Mouse (Mus musculus) G1E-ER4 (cell line): ENCODE results near the gene C2cd4d. TPM values are rescaled to one million over a fixed set of nuclear protein-coding genes. Genes with fewer than 3 reads are reported as not detected.

ENCODE experiments used
- GATA1 ChIP-seq: IDR thresholded peaks from one replicate; pipeline ENCODE4 v1.8.0; 2012; ENCODE audit warnings: low read length, inconsistent platforms
- polyA plus RNA-seq: library from polyadenylated mRNA; stranded (reverse); fragments of >175 nt; gene quantifications from 2 replicates; pipeline ENCODE4 v1.2.3, GENCODE M21; 2012

C2cd4d gene
- not detected in 2 replicates for polyA plus RNA-seq

GRCm38 (mm10) chr3:94362138-94362537 is at the start of gene C2cd4d:
TSS of gene C2cd4d (plus strand) at chr3:94362438.
- TF ChIP-seq GATA1, result no peak

DNA sequence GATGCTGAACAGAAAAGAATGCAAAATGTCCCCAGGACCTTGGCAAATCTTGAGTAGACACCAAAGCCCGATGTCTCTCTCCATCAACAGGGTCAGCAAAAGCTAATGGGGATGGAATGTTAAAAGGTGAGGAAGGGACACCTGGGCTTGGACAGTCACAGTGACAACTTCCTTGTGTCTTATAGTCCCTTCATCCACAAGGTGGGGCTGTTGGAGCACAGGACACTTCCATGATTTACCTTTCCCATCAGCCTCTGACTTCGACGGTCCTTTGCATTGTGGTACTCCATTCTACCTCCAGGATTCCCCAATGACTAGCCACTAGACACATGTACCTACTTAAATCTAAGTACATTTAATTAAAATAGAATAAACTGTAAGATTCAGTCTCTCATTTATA is 33.6 kb upstream of the C2cd4d start:
- TF ChIP-seq GATA1, result no peak

DNA sequence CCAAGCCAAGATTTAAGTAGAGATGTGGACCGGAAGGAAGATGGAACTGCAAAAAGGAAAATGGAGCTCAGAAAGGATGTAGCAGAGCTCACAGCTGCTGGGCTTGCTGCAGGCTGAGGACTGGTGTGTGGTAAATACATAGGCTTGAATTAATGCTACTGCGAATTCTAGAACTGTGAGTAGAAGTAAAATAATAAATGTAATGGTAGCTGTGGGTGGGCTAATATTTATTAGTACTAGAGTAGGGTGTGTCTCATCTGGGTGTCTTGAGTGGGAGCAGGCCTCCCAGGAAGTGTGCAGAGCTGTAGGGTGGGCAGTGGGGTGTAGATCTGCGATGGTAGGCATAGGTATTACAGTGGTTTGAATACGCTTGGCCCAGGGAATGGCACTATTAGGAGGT is 27.8 kb upstream of the C2cd4d start:
- no peak for TF ChIP-seq GATA1

DNA sequence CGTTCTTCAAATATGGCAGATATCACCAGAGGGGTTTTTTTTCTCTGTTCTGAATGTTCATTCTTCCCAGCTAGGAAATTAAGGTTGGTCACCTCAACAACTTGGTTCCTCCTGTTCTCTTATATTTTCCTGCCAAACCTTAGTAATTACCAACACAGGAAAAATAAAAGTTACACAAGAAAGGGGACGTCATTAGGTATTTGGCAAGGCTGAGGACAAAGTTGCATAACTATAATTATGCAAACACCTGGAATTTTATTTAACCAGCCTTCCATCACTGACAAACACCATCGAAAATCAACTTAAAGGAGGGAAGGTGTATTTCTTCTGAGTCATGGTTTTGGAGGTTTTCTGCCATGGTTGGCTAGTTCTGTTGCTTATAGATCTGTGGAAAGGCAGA is 23.7 kb upstream of the C2cd4d start:
- TF ChIP-seq GATA1, result no peak

- TF ChIP-seq GATA1, result no peak
These were observed 20.2 kb upstream of the C2cd4d start, which contains the start of gene Them5 for GRCm38 (mm10) chr3:94341959-94342422. TSS of gene Them5 (plus strand) at chr3:94342099.

GRCm38 (mm10) chr3:94342552-94342951 is 19.7 kb upstream of the C2cd4d start:
- TF ChIP-seq GATA1, result no peak

GRCm38 (mm10) chr3:94344182-94344581 is 18.1 kb upstream of the C2cd4d start:
- no peak for TF ChIP-seq GATA1

DNA sequence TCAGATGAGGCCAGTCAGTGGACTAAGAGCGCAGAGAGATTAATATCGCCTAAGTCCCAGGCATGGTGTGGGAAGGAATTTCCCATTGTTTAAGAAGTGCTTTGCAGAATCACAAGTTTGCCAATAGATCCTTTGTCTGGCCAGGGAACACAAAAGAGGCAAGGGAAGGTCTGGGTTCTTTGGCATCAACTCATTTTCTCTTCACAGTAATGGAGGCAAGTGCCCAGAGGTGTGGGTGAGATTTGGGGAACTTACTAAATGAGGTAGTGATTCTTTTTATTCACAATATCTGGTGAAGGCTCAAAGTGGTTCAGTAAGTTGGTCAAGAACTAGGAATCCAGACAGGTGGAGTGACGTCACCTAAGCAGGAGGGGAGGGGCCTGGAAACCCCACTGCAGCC is 17.3 kb upstream of the C2cd4d start:
- no peak for TF ChIP-seq GATA1

DNA sequence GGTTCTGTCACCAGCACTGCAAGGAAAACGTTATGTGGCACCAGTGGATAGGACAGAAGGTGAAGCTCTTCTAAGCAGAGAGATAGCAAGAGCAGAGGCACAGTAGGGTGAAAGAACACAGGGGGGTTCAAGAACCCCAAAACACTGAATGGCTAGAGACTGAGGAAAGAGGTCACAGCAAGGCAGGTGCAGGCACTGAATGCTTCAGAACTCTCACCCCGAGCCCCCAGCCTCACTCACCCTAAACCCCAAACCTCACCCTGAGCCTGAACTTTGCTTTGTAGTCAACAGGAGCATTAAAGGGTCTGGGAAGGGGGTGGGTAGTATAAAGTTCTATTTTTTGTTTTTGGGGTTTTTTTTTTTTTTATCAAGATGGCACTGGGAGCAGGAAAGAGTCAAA is 14.1 kb upstream of the C2cd4d start:
- no peak for TF ChIP-seq GATA1

GRCm38 (mm10) chr3:94360812-94361211 is 1.4 kb upstream of the C2cd4d start:
- TF ChIP-seq GATA1, result no peak

GRCm38 (mm10) chr3:94363291-94364153 is 1.3 kb downstream of the C2cd4d start:
- TF ChIP-seq GATA1, result no peak

GRCm38 (mm10) chr3:94364154-94364526 is 1.9 kb downstream of the C2cd4d start:
- no peak for TF ChIP-seq GATA1

DNA sequence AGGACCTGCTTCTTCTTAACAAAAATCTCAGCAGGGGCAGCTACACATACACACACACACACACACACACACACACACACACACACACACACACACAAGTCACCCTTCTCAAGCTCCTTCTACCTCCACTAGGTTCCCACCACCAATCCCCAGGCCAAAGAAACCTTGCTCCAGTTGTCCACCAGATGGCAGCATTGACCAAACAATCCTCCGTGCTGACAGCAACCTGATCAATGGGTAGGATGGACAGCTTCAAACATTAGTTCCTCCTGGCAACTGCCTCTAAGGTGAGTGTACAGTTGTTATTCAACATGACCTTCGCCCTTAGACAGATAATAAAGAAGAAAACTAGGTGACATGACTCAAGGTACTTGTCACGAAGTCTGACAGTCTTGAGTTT is 4.5 kb downstream of the C2cd4d start:
- TF ChIP-seq GATA1, result no peak

GRCm38 (mm10) chr3:94367511-94367910 is 5.3 kb downstream of the C2cd4d start:
- TF ChIP-seq GATA1, result no peak

DNA sequence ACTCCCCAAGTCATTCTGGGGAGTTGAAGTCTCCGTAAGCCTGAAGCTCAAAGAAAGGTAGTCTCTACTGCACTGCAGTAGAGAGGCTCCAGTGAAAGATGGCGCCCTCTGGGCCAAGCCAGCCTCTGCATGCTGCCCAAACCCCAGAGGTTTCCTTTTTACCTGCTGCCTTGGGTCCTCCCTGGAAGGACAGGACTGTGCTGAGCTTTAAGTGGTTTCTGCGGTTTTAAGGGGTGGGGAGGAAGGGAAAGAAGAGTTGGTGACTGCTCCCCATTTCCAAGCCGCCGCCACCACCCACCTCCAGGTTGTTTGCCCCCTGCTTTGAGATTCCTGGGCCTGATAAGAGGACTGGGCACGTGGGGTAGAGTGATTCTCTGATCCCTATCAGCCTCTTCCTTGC is 6.4 kb downstream of the C2cd4d start:
- TF ChIP-seq GATA1, result no peak

- no peak for TF ChIP-seq GATA1
These were observed 7.5 kb downstream of the C2cd4d start for GRCm38 (mm10) chr3:94369709-94370108.

- TF ChIP-seq GATA1, result no peak
These were observed 9.4 kb downstream of the C2cd4d start for GRCm38 (mm10) chr3:94371637-94372036.

GRCm38 (mm10) chr3:94372038-94372437 is 9.8 kb downstream of the C2cd4d start:
- no peak for TF ChIP-seq GATA1
